Mouse (Mus musculus) left cerebral cortex, postnatal 4 days (tissue): ENCODE measurements at regions not wholly inside any gene's neighbourhood (a gene's known extent, or its start where the extent isn't known, plus 50 kb on each side); places are given as distances from the start of the nearest gene placed in this dataset.
A peak's percentile ranks its signal among the peaks of the same experiment; 100 is the strongest.

Experiments used
- DNase-seq: peaks from one replicate; pipeline ENCODE4 v3.0.0-alpha.2; 2022
- intact Hi-C: fragments of 180-260 bp; cut with DNase I; formaldehyde crosslinking; loops from one replicate; pipeline ENCODE4 v1.15.1; 2025

GRCm38 (mm10) chr11:18821384-18821783, 197.4 kb downstream of the Meis1 start:
- intact Hi-C loops = no loop called here
- DNase-seq = peak; percentile 6

- intact Hi-C loops = no loop called here
- no peak for DNase-seq
These were observed 204.7 kb downstream of the Meis1 start for GRCm38 (mm10) chr11:18814110-18814509.

GRCm38 (mm10) chr11:18767479-18767878, 251.3 kb downstream of the Meis1 start:
- intact Hi-C loops = no loop called here
- DNase-seq = no peak

- no peak for DNase-seq
- intact Hi-C loops = no loop called here
These were observed 252.2 kb downstream of the Meis1 start for GRCm38 (mm10) chr11:18766458-18767016.

GRCm38 (mm10) chr11:18758591-18759074, 260.2 kb downstream of the Meis1 start:
- DNase-seq = no peak
- intact Hi-C loops = no loop called here

- intact Hi-C loops = no loop called here
- DNase-seq = no peak
These were observed 262.2 kb downstream of the Meis1 start for GRCm38 (mm10) chr11:18756576-18756975.

- intact Hi-C loops = no loop called here
- DNase-seq = peak; percentile 57
These were observed 263.9 kb downstream of the Meis1 start for GRCm38 (mm10) chr11:18754732-18755525.

- no peak for DNase-seq
- intact Hi-C loops = no loop called here
These were observed 264.9 kb downstream of the Meis1 start for GRCm38 (mm10) chr11:18753856-18754255.

GRCm38 (mm10) chr11:18753246-18753645, 265.5 kb downstream of the Meis1 start:
- no peak for DNase-seq
- intact Hi-C loops = no loop called here

- no peak for DNase-seq
- intact Hi-C loops = no loop called here
These were observed 266.3 kb downstream of the Meis1 start for GRCm38 (mm10) chr11:18752512-18752911.

- intact Hi-C loops = no loop called here
- no peak for DNase-seq
These were observed 267.6 kb downstream of the Meis1 start for GRCm38 (mm10) chr11:18750911-18751841.

GRCm38 (mm10) chr11:18750080-18750375, 268.8 kb downstream of the Meis1 start:
- DNase-seq = no peak
- intact Hi-C loops = no loop called here

- intact Hi-C loops = no loop called here
- peak; percentile 56 for DNase-seq
These were observed 269.3 kb downstream of the Meis1 start for GRCm38 (mm10) chr11:18749265-18750079.

GRCm38 (mm10) chr11:18747871-18748461, 270.8 kb downstream of the Meis1 start:
- intact Hi-C loops = no loop called here
- no peak for DNase-seq

- intact Hi-C loops = no loop called here
- no peak for DNase-seq
These were observed 271.4 kb downstream of the Meis1 start for GRCm38 (mm10) chr11:18747361-18747760.

- intact Hi-C loops = no loop called here
- DNase-seq = no peak
These were observed 272.3 kb downstream of the Meis1 start for GRCm38 (mm10) chr11:18746486-18746885.

- intact Hi-C loops = no loop called here
- no peak for DNase-seq
These were observed 272.9 kb downstream of the Meis1 start for GRCm38 (mm10) chr11:18745840-18746239.

- DNase-seq = no peak
- intact Hi-C loops = no loop called here
These were observed 283.7 kb downstream of the Meis1 start for GRCm38 (mm10) chr11:18734904-18735664.

- no peak for DNase-seq
These were observed 284.7 kb downstream of the Meis1 start for GRCm38 (mm10) chr11:18734075-18734474.

More at GRCm38 (mm10) chr11:18734075-18734474, 284.7 kb downstream of the Meis1 start:
- intact Hi-C loops = no loop called here
